Comparison of ENCODE assay signal across 8 mouse cellular contexts in the genomic region with DNA sequence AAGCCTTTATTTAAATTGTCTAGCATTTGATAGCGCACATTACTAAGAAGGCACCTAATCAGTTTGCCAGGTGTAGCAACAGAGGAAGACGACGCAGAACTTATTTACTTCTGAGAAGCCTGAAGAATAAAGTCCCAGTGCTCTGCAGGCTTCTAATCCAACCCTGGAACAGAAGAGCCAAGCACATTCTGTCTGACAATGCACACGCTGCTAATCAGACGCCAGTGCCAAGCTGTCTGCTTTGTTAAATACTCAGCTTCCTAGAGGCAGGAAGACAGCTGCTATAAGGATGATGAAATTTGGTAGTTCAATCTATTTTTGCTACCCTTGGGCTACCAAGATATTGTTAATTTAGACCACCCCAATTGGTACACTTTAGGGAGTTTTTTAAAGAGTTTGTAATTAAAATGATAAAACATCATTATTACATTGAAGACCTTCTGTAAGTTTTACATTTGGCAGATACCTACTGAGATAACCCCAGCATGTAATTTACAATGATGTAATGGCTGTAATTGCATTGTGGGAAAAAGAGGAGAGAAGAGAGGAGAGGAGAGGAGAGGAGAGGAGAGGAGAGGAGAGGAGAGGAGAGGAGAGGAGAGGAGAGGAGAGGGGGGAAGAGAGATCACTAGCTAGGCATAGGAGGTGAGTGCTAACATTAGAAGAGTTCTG.
DNase-seq lines count a peak whose midpoint lies in the region; ATAC-seq and TF ChIP-seq lines count a peak whose summit lies in the region.

No protein-coding gene starts in this region.

- whole genome bisulfite sequencing in heart, embryonic 13.5 days, result 53% methylated on average over 5 of the region's 5 CpGs
- WGBS in hindbrain, embryonic 15.5 days, result 13% methylated on average over 5 of the region's 5 CpGs
- WGBS in midbrain, postnatal 0 days, result 8% methylated on average over 5 of the region's 5 CpGs

- H3K4me2 ChIP-seq in heart, embryonic 13.5 days, result no peak overlapping the region
- H3K4me2 ChIP-seq in hindbrain, embryonic 15.5 days, result peak overlapping the region; percentile 28; the same call in 1 of the 2 replicates
- peak overlapping the region; percentile 15; the same call in 1 of the 2 replicates for H3K4me2 ChIP-seq in midbrain, postnatal 0 days (ENCODE audit: low read depth, low read length, poor library complexity, severe bottlenecking)

- DNase-seq in heart, postnatal 14 days, result no peak
- DNase-seq in embryo, embryonic 10 days (ENCODE audit: low spot score), result peak; percentile 72
- peak; percentile 94 for DNase-seq in midbrain, postnatal 0 days (ENCODE audit: low spot score)
- no peak for DNase-seq in gastrocnemius, adult 2 months
- no peak for DNase-seq in left cerebral cortex, adult 2 months (ENCODE audit: extremely low spot score in 1 of 2, low spot score in 2 of 2)
- DNase-seq in ovary, postnatal 14 days (ENCODE audit: low spot score), result no peak

- no peak overlapping the region for H3K4me3 ChIP-seq in heart, embryonic 13.5 days
- H3K4me3 ChIP-seq in hindbrain, embryonic 15.5 days, result no peak overlapping the region
- H3K4me3 ChIP-seq in midbrain, postnatal 0 days (ENCODE audit: low read depth, low read length), result no peak overlapping the region
- H3K4me3 ChIP-seq in gastrocnemius, adult 2 months, result no peak overlapping the region
- H3K4me3 ChIP-seq in left cerebral cortex, adult 2 months, result no peak overlapping the region

- peaks cover 27% of the 10 kb centered on the region for H3K4me1 ChIP-seq in heart, embryonic 13.5 days
- H3K4me1 ChIP-seq in hindbrain, embryonic 15.5 days (replicated peaks), result peaks cover 23% of the 10 kb centered on the region
- H3K4me1 ChIP-seq in midbrain, postnatal 0 days (ENCODE audit: insufficient read depth, low read length), result no peaks in the 10 kb centered on the region; the same call in 1 of the 2 replicates

- no peak for TF ChIP-seq CTCF in midbrain, postnatal 0 days (IDR thresholded peaks at IDR 0.05)
- TF ChIP-seq CTCF in gastrocnemius, adult 2 months (IDR thresholded peaks at IDR 0.05), result no peak
- TF ChIP-seq CTCF in left cerebral cortex, adult 2 months (IDR thresholded peaks at IDR 0.05), result no peak

- no peak overlapping the region for H3K9ac ChIP-seq in heart, embryonic 13.5 days
- H3K9ac ChIP-seq in hindbrain, embryonic 15.5 days, result no peak overlapping the region
- no peak overlapping the region for H3K9ac ChIP-seq in midbrain, postnatal 0 days (replicated peaks; ENCODE audit: low read length, poor library complexity, severe bottlenecking)

- no peak for ATAC-seq in heart, embryonic 13.5 days (ENCODE audit: extremely low read depth, insufficient number of reproducible peaks, low FRiP score, low TSS enrichment)
- peak; percentile 77 for ATAC-seq in hindbrain, embryonic 15.5 days (ENCODE audit: low FRiP score, low read depth)
- peak; percentile 71; the same call in 1 of the 2 replicates for ATAC-seq in midbrain, postnatal 0 days (ENCODE audit: low FRiP score)

- no peaks in the 10 kb centered on the region for H3K9me3 ChIP-seq in heart, embryonic 13.5 days
- no peaks in the 10 kb centered on the region for H3K9me3 ChIP-seq in hindbrain, embryonic 15.5 days
- H3K9me3 ChIP-seq in midbrain, postnatal 0 days (ENCODE audit: low read length), result no peaks in the 10 kb centered on the region

- intact Hi-C loops in heart, postnatal 14 days (cut with DNase I), result no loop called here
- intact Hi-C loops in gastrocnemius, adult 2 months (cut with DNase I), result no loop called here
- intact Hi-C loops in left cerebral cortex, adult 2 months (cut with DNase I), result no loop called here

- H3K27me3 ChIP-seq in heart, embryonic 13.5 days (replicated peaks), result no peaks in the 10 kb centered on the region
- no peaks in the 10 kb centered on the region for H3K27me3 ChIP-seq in hindbrain, embryonic 15.5 days
- H3K27me3 ChIP-seq in midbrain, postnatal 0 days (ENCODE audit: insufficient read depth, low read length), result no peaks in the 10 kb centered on the region

- no peaks in the 10 kb centered on the region for H3K36me3 ChIP-seq in heart, embryonic 13.5 days
- no peaks in the 10 kb centered on the region for H3K36me3 ChIP-seq in hindbrain, embryonic 15.5 days
- H3K36me3 ChIP-seq in midbrain, postnatal 0 days (ENCODE audit: insufficient read depth, low read length), result no peaks in the 10 kb centered on the region

- peak overlapping the region; percentile 33 for H3K27ac ChIP-seq in heart, embryonic 13.5 days (replicated peaks)
- peak overlapping the region; percentile 83 for H3K27ac ChIP-seq in hindbrain, embryonic 15.5 days (replicated peaks)
- peak overlapping the region; percentile 63 for H3K27ac ChIP-seq in midbrain, postnatal 0 days (ENCODE audit: low read depth, low read length)
- H3K27ac ChIP-seq in gastrocnemius, adult 2 months, result no peak overlapping the region
- no peak overlapping the region for H3K27ac ChIP-seq in left cerebral cortex, adult 2 months

Comparison
In these comparisons a context has a peak if more than half of its experiments do, and no peak if none do; other contexts are left out.
1. H3K27ac ChIP-seq: peak in heart, embryonic 13.5 days (single experiment), hindbrain, embryonic 15.5 days (single experiment) and midbrain, postnatal 0 days (single experiment); none in gastrocnemius, adult 2 months (single experiment) and left cerebral cortex, adult 2 months (single experiment).
2. DNase-seq: peak in embryo, embryonic 10 days (single experiment) and midbrain, postnatal 0 days (single experiment); none in heart, postnatal 14 days (0 of 2), gastrocnemius, adult 2 months (single experiment), left cerebral cortex, adult 2 months (0 of 2) and ovary, postnatal 14 days (single experiment).